Mouse (Mus musculus) adrenal gland, postnatal 0 days (tissue): ENCODE measurements around the gene Mpzl2. TPM values are rescaled to one million over a fixed set of nuclear protein-coding genes. Genes with fewer than 3 reads are reported as not detected.

Experiments
- polyA plus RNA-seq: library from polyadenylated mRNA; unstranded; fragments of >200 nt; fragmentation: Nextera tagmentation; extraction: Ambion mirVana; gene quantifications from 2 replicates; pipeline ENCODE4 v1.2.1, GENCODE M21; 2015

Gene Mpzl2
- 3.0 and 5.8 TPM in 2 replicates for polyA plus RNA-seq

DNA sequence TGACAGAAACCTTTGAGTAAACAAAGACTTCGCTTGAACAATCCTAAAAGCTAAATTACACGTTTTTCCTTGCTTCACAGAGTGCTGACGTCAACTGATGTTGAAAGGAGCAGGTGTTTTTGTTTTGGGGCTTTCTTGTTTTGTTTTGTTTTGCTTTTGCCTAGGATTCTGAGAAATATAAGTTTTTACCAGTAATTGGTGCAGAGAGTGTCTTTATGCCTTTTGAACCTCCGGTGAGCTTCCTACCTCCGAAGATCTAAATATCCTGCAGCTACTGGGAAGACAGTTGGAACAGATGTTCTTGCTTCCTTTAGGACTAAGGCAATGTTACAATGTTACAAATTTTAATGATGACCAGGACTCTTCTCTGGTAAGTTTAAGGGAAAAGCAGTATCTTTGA is at the start of gene Mpzl2:
Gene Mpzl2, plus strand, starts transcription at position 301 of the 400 bp plus-strand sequence.

GRCm38 (mm10) chr9:45009180-45010078 is 30.2 kb upstream of the Mpzl2 start, which contains the start of gene Cd3e:
TSS of gene Cd3e (minus strand) at chr9:45009627.

GRCm38 (mm10) chr9:45055082-45055713 is 15.6 kb downstream of the Mpzl2 start, which contains the start of gene Mpzl3:
TSS of gene Mpzl3 (plus strand) at chr9:45055186.

GRCm38 (mm10) chr9:45079011-45079410 is 39.4 kb downstream of the Mpzl2 start, which contains the start of gene Jaml:
TSS of gene Jaml (plus strand) at chr9:45079183.

Other genes starting within 250 kb of the Mpzl2 start
- gene Tmem25, start 240.5 kb upstream of the Mpzl2 start, polyA plus RNA-seq = 4.5 and 8.0 TPM in 2 replicates
- gene Ttc36, start 236.7 kb upstream of the Mpzl2 start, polyA plus RNA-seq = 21.7 and 33.9 TPM in 2 replicates
- 9.0 and 9.5 TPM in 2 replicates for gene Kmt2a, start 158.5 kb upstream of the Mpzl2 start, polyA plus RNA-seq
- 1,351 and 2,218 TPM in 2 replicates for gene Atp5l, start 119.1 kb upstream of the Mpzl2 start, polyA plus RNA-seq
- gene Ube4a, start 74.2 kb upstream of the Mpzl2 start, polyA plus RNA-seq = 12.6 and 18.2 TPM in 2 replicates
- gene Cd3g, start 59.4 kb upstream of the Mpzl2 start, polyA plus RNA-seq = 0.30 and 0.85 TPM in 2 replicates
- gene Cd3d, start 58.0 kb upstream of the Mpzl2 start, polyA plus RNA-seq = 0.08 and 0.18 TPM in 2 replicates
- gene Cd3e, start 30.2 kb upstream of the Mpzl2 start, polyA plus RNA-seq = 0.07 and 0.32 TPM in 2 replicates
- 1.4 and 2.1 TPM in 2 replicates for gene Mpzl3, start 15.4 kb downstream of the Mpzl2 start, polyA plus RNA-seq
- gene Jaml, start 39.4 kb downstream of the Mpzl2 start, polyA plus RNA-seq = 1.5 and 4.0 TPM in 2 replicates
- gene Scn2b, start 78.0 kb downstream of the Mpzl2 start, polyA plus RNA-seq = 1.8 and 3.7 TPM in 2 replicates
- 0.20 and 0.23 TPM in 2 replicates for gene Scn4b, start 98.6 kb downstream of the Mpzl2 start, polyA plus RNA-seq
- 0.18 and 0.43 TPM in 2 replicates for gene BC049352, start 142.2 kb downstream of the Mpzl2 start, polyA plus RNA-seq
- gene Tmprss4, start 164.3 kb downstream of the Mpzl2 start, polyA plus RNA-seq = 0.24 TPM in 1 of 2 replicates, not detected in the other
- gene Il10ra, start 229.3 kb downstream of the Mpzl2 start, polyA plus RNA-seq = 0.95 and 1.6 TPM in 2 replicates